Mouse (Mus musculus) lung, postnatal 0 days (tissue): Measurements from ENCODE around the gene Insr. TPM values are rescaled to one million over a fixed set of nuclear protein-coding genes. Genes with fewer than 3 reads are reported as not detected.
A peak's percentile ranks its signal among the peaks of the same experiment; 100 is the strongest.

Experiments
- ATAC-seq: fragments of 200-750 bp; cut with Nextera tagmentation; 2 replicates; pipeline ENCODE4 v1.8.0; 2017; ENCODE audit warnings: moderate library complexity
- DNase-seq: peaks from one replicate; pipeline ENCODE4 v3.0.0-alpha.2; 2016; ENCODE audit warnings: low spot score
- H3K27ac ChIP-seq: fragments of 300-500 bp; sonication (generic); 2 replicates; pipeline ENCODE4 v1.5.1; 2014; ENCODE audit warnings: antibody characterized with exemption, mild to moderate bottlenecking, low read length, mixed read lengths
- H3K27me3 ChIP-seq: fragments of 300-500 bp; sonication (generic); replicated peaks from 2 replicates; pipeline ENCODE4 v1.6.1; 2014; ENCODE audit warnings: low read length, mixed read lengths; ENCODE audit not compliant: insufficient read depth
- H3K36me3 ChIP-seq: fragments of 300-500 bp; sonication (generic); 2 replicates; pipeline ENCODE4 v1.6.1; 2014; ENCODE audit warnings: low read length, mixed read lengths; ENCODE audit not compliant: insufficient read depth
- H3K4me1 ChIP-seq: fragments of 300-500 bp; sonication (generic); 2 replicates; pipeline ENCODE4 v1.6.1; 2014; ENCODE audit warnings: antibody characterized with exemption, low read depth, low read length, mixed read lengths; ENCODE audit not compliant: insufficient read depth
- H3K4me2 ChIP-seq: fragments of 300-500 bp; sonication (generic); replicated peaks from 2 replicates; pipeline ENCODE4 v1.6.1; 2014; ENCODE audit warnings: low read depth, mild to moderate bottlenecking, low read length, moderate library complexity, mixed read lengths
- H3K4me3 ChIP-seq: fragments of 300-500 bp; sonication (generic); 2 replicates; pipeline ENCODE4 v1.5.1; 2014; ENCODE audit warnings: low read depth, low read length
- H3K9ac ChIP-seq: fragments of 300-500 bp; sonication (generic); replicated peaks from 2 replicates; pipeline ENCODE4 v1.6.1; 2014; ENCODE audit warnings: low read depth, mild to moderate bottlenecking
- H3K9me3 ChIP-seq: fragments of 300-500 bp; sonication (generic); 2 replicates; pipeline ENCODE4 v1.6.1; 2016; ENCODE audit warnings: low read length, mixed read lengths
- CTCF ChIP-seq: IDR thresholded peaks from 2 replicates; pipeline ENCODE4 v1.5.1; 2016; ENCODE audit warnings: antibody characterized with exemption, mild to moderate bottlenecking
- EP300 ChIP-seq: IDR thresholded peaks from 2 replicates; pipeline ENCODE4 v1.6.1; 2016; ENCODE audit warnings: antibody characterized with exemption, mild to moderate bottlenecking, control low read depth
- WGBS: fragments of 180-500 bp; shearing (Covaris S2); extraction: QIAGEN DNeasy Blood & Tissue Kit; methylation state at CpG from one replicate; pipeline ENCODE4 v1.1.7; 2014; 5-methylcytosine and 5-hydroxymethylcytosine counted together
- polyA plus RNA-seq: library from polyadenylated mRNA; unstranded; fragments of >200 nt; fragmentation: Nextera tagmentation; extraction: Ambion mirVana; gene quantifications from 2 replicates; pipeline ENCODE4 v1.2.1, GENCODE M21; 2015

The Insr gene
- polyA plus RNA-seq, 1 experiment from 2014 or later = 27.1 TPM

DNA sequence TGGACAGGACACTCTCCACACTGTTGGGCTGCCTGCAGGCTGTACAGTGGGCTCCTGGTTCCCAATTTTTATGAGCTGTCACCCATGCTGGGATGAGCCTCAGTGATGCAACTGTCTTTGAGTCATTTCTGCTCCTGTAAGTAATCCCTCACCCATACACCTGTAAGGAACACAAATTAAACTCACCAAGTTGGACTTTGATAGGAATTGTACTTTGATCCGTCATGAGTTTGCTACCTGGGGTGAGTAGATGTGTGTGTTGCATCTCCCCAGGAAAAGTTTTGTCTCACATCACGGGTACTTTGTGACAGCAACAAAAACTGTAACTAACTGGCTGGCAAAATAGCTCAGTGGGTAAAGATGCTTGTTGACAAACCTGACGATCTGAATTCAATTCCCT is 44.8 kb downstream of the Insr start:
- Histone ChIP-seq H3K4me2 (no peak overlapping the region), H3K27me3 (no peaks in the 10 kb centered on the region), H3K4me3 (no peak overlapping the region), H3K9me3 (no peaks in the 10 kb centered on the region), H3K36me3 (no peaks in the 10 kb centered on the region), H3K9ac (no peak overlapping the region), H3K4me1 (peaks cover 23% of the 10 kb centered on the region; the same call in 1 of the 2 replicates), H3K27ac (no peak overlapping the region)
- TF ChIP-seq EP300 (no peak), CTCF (no peak)
- 86% methylated on average over 3 of the region's 3 CpGs for WGBS
- no peak for ATAC-seq
- no peak for DNase-seq

DNA sequence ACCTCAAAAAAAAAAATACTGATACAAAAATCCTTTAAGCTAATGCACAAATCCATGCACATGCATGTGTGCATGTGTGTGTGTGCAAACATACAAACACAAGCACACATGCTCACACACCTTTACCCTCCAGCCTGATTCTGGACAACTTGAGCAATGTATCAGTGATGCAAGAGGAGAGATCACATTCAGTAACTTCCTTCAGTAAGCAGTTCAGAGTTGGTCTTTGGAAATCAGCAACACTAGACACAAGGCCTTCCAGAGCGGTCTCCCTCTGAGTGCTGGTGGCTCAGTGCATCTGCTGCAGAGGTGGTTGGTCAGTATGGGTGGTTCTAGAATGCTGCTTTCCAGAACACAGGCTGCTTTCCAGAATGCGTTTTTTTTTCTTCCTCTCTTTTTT is 46.8 kb downstream of the Insr start:
- Histone ChIP-seq H3K4me1 (peaks cover 18% of the 10 kb centered on the region; the same call in 1 of the 2 replicates), H3K27me3 (no peaks in the 10 kb centered on the region), H3K27ac (no peak overlapping the region), H3K4me2 (no peak overlapping the region), H3K36me3 (no peaks in the 10 kb centered on the region), H3K9me3 (no peaks in the 10 kb centered on the region), H3K4me3 (no peak overlapping the region), H3K9ac (no peak overlapping the region)
- no peak for DNase-seq
- ATAC-seq = no peak
- 81% methylated on average over 2 of the region's 2 CpGs for WGBS
- no peak for TF ChIP-seq EP300
- TF ChIP-seq CTCF = no peak

DNA sequence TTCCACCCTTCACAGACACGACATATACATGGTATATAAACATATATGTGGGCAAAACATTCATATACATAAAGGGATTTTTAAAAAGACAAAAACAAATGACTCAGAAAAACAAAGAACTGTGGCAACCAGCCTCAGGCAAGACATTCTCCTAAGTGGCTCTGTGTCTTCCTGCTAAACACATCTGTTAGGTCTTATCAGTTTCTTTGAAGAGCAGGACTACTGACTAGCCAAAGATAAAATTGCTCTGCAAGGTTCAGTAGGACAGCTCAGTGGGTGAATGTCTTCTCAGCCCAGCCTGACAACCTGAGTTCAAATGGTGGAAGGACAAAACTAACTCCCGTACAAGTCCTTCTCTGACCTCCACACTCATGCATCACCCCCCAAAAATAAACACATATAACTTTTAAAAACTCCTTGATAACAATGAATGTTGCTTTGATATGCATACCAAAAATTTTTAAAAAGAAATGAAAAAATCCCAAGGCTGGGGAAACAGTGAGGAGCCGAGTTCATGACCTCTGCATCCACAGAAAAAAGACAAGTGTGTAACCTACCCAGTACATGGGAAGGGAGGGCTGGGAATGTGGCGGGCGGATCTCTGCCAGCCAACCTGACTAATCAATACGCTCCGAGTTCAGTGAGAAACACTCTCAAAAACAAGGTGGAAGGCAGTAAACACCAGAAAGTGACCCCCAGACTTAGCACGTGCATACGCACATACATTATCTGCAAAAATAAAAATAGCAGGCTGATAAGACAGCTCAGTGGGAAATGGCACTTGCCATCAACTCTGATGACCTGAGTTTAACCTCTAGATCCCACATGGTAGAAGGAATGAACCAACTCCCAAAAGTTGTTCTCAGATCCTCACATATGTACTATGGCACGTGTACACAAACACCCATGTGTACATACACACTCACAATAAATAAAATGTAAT is 49.0 kb downstream of the Insr start:
- DNase-seq (no peak), ATAC-seq (no peak)
- 59% methylated on average over 10 of the region's 10 CpGs for WGBS
- H3K9me3 ChIP-seq = no peaks in the 10 kb centered on the region
- TF ChIP-seq EP300 (no peak), CTCF (no peak)
- H3K9ac ChIP-seq = no peak overlapping the region
- H3K27ac ChIP-seq = no peak overlapping the region
- H3K4me3 ChIP-seq = no peak overlapping the region
- peaks cover 9% of the 10 kb centered on the region; the same call in 1 of the 2 replicates for H3K4me1 ChIP-seq
- H3K27me3 ChIP-seq = no peaks in the 10 kb centered on the region
- H3K36me3 ChIP-seq = no peaks in the 10 kb centered on the region
- H3K4me2 ChIP-seq = no peak overlapping the region

DNA sequence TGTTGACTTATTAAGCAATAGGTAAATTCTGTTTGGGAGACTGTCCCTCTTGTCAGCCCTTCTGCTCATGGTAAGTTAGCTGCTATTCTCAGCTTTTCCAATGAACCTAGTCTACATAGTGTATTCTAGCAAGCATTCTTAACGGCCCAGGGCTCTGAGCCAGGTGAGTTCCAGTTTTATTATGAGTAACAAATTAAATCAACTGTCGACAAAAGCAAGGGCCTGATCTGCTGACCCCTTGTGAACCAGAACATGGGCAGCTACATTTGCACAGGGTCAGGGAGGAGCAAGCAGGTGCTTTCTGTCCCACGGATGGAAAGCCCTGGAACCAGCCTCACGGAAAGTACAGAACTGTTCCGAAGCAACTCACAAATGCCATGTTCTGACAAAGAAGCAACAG is 52.0 kb downstream of the Insr start:
- H3K9me3 ChIP-seq = no peaks in the 10 kb centered on the region
- no peaks in the 10 kb centered on the region for H3K36me3 ChIP-seq
- H3K27me3 ChIP-seq = no peaks in the 10 kb centered on the region
- peaks cover 28% of the 10 kb centered on the region for H3K4me1 ChIP-seq
- 64% methylated on average over 5 of the region's 5 CpGs for WGBS
- H3K27ac ChIP-seq = no peak overlapping the region
- no peak overlapping the region for H3K4me2 ChIP-seq
- DNase-seq = no peak
- no peak overlapping the region for H3K9ac ChIP-seq
- TF ChIP-seq CTCF = no peak
- no peak for TF ChIP-seq EP300
- no peak overlapping the region for H3K4me3 ChIP-seq
- ATAC-seq = no peak

DNA sequence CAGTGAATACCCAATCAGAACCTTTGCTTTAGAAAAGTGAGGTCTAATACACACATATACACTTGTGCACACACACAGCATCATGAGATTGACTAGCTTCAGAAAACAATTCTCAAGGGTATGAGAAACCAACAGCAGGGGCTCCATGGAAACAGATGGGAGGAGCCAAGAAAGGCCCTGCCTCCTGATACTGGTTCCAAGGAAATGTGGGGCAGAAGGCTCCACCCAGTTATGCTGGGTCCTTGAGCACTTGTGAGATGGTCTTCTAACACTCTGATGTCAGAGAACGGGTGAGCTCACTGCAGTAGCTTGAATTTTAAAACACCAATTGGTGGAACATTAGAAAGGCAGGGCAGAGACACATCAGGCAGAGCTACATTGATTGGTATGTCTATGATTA is 53.7 kb downstream of the Insr start:
- DNase-seq = peak; percentile 50
- Histone ChIP-seq H3K9me3 (no peaks in the 10 kb centered on the region), H3K36me3 (no peaks in the 10 kb centered on the region), H3K9ac (no peak overlapping the region), H3K4me1 (peaks cover 24% of the 10 kb centered on the region), H3K27ac (peak overlapping the region; percentile 67), H3K4me2 (no peak overlapping the region), H3K27me3 (no peaks in the 10 kb centered on the region), H3K4me3 (no peak overlapping the region)
- TF ChIP-seq CTCF (no peak), EP300 (no peak)
- 36% methylated on average over 1 of the region's 1 CpGs for WGBS
- ATAC-seq = no peak

DNA sequence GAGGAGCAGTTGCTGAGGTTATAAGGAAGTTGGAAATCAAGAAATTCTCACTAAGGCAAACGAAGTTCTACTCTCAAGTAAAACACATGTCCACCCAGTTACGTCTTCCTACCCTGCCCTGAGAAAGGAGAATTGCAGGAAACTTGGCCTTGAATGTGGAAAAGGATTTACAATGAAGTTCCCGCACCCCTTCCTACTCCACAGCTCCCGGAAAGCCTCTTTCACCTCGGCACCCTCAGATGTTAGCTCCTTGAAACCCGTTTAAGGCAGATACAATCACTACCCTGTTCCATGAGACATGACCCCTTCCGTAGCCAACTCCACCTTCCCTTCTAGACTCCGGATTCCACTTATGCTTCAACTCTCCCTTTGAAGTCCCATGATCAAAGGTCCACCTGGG is 54.2 kb downstream of the Insr start:
- H3K27ac ChIP-seq = peak overlapping the region; percentile 67
- ATAC-seq (no peak), DNase-seq (peak; percentile 32)
- WGBS = 36% methylated on average over 8 of the region's 8 CpGs
- no peak overlapping the region for H3K9ac ChIP-seq
- no peaks in the 10 kb centered on the region for H3K36me3 ChIP-seq
- TF ChIP-seq CTCF (no peak), EP300 (no peak)
- no peaks in the 10 kb centered on the region for H3K9me3 ChIP-seq
- H3K4me2 ChIP-seq = no peak overlapping the region
- peaks cover 24% of the 10 kb centered on the region for H3K4me1 ChIP-seq
- no peak overlapping the region for H3K4me3 ChIP-seq
- H3K27me3 ChIP-seq = no peaks in the 10 kb centered on the region
